ENCODE assay signal across 8 mouse cellular contexts in genomic region chrX:135569467-135569866, GRCm38 (mm10). TPM values are rescaled to one million over a fixed set of nuclear protein-coding genes. Genes with fewer than 3 reads are reported as not detected.
DNase-seq lines count a peak whose midpoint lies in the region; ATAC-seq lines count a peak whose summit lies in the region.
"Not testable (repeated sequence)": the region's sequence is repeated elsewhere in the genome, so short reads cannot be mapped to it uniquely, and the experiment has no call there.
"Had no signal": no experiment of that assay in that cellular context is flagged by ENCODE, and none has a peak within 500 bp of the region (broad histone marks: within the 10 kb centered on the region; RNA-seq: fewer than 3 reads in every experiment).

No protein-coding gene starts in this region.

- H3K36me3 ChIP-seq in intestine, embryonic 15.5 days, result not testable (repeated sequence)

- not testable (repeated sequence) for H3K9me3 ChIP-seq in intestine, embryonic 15.5 days

- H3K4me3 ChIP-seq in intestine, embryonic 15.5 days (replicated peaks), result not testable (repeated sequence)

- not testable (repeated sequence) for H3K4me1 ChIP-seq in intestine, embryonic 15.5 days (replicated peaks)

- not testable (repeated sequence) for H3K9ac ChIP-seq in intestine, embryonic 15.5 days

- 22% methylated on average over 1 of the region's 2 CpGs for WGBS in intestine, embryonic 15.5 days

- H3K4me2 ChIP-seq in intestine, embryonic 15.5 days (replicated peaks), result not testable (repeated sequence)

- not testable (repeated sequence) for H3K27me3 ChIP-seq in intestine, embryonic 15.5 days (replicated peaks)

- not testable (repeated sequence) for H3K27ac ChIP-seq in intestine, embryonic 15.5 days

- ATAC-seq in intestine, embryonic 15.5 days, result peak; percentile 68
- ATAC-seq in megakaryocyte progenitor cell, adult 5-6 weeks (replicated peaks; ENCODE audit: poor library complexity), result peak; percentile 91

- DNase-seq in adrenal gland, adult 2 months, result peak; percentile 33
- DNase-seq in embryo, embryonic 10.5 days (ENCODE audit: low spot score), result peak; percentile 70
- DNase-seq in gastrocnemius, postnatal 10 days, result peak; percentile 60
- DNase-seq in left cerebral cortex, adult 18-20 months (ENCODE audit: low spot score in 2 of 2), result peak; percentile 30 to 76
- DNase-seq in right cerebral cortex, postnatal 10 days (ENCODE audit: low spot score in 2 of 2), result peak; percentile 60 to 67

RNA-seq across cellular contexts. Expression of gene Nxf7, which starts 29.1 kb away (rescaled TPM):
- not detected for total RNA-seq in adrenal gland, adult 2 months (2021)
- polyA plus RNA-seq in adrenal gland, adult 2 months (2012; rRNA removed), result not detected in 2 replicates
- total RNA-seq in gastrocnemius, postnatal 10 days (2021), result under 1 TPM in 1 of 2 experiments, not detected in 1; 0.25 TPM
- polyA plus RNA-seq in intestine, embryonic 15.5 days (2015; fragmentation: Nextera tagmentation; extraction: Ambion mirVana), result 0.53 TPM in 1 of 2 replicates, not detected in the other
- total RNA-seq in left cerebral cortex, adult 18-20 months (2021), result 1 to 10 TPM; 4.2 to 4.7 TPM
- total RNA-seq in megakaryocyte progenitor cell, adult 5-6 weeks (2015), result 0.66 and 1.0 TPM in 2 replicates
- total RNA-seq in megakaryocyte progenitor cell, adult 5-6 weeks (2017), result 1.0 TPM in 1 of 2 replicates, not detected in the other

RNA-seq across cellular contexts. Expression of gene Prame, which starts 58.0 kb away (rescaled TPM):
- not detected for total RNA-seq in adrenal gland, adult 2 months (2021)
- polyA plus RNA-seq in adrenal gland, adult 2 months (2012; rRNA removed), result not detected in 2 replicates
- total RNA-seq in gastrocnemius, postnatal 10 days (2021), result not detected
- not detected in 2 replicates for polyA plus RNA-seq in intestine, embryonic 15.5 days (2015; fragmentation: Nextera tagmentation; extraction: Ambion mirVana)
- not detected for total RNA-seq in left cerebral cortex, adult 18-20 months (2021)
- total RNA-seq in megakaryocyte progenitor cell, adult 5-6 weeks (2015), result not detected in 2 replicates
- not detected in 2 replicates for total RNA-seq in megakaryocyte progenitor cell, adult 5-6 weeks (2017)
- total RNA-seq: gastrocnemius, postnatal 4 days had no signal
